Comparison of ENCODE assay signal across 10 mouse cellular contexts in the genomic region with DNA sequence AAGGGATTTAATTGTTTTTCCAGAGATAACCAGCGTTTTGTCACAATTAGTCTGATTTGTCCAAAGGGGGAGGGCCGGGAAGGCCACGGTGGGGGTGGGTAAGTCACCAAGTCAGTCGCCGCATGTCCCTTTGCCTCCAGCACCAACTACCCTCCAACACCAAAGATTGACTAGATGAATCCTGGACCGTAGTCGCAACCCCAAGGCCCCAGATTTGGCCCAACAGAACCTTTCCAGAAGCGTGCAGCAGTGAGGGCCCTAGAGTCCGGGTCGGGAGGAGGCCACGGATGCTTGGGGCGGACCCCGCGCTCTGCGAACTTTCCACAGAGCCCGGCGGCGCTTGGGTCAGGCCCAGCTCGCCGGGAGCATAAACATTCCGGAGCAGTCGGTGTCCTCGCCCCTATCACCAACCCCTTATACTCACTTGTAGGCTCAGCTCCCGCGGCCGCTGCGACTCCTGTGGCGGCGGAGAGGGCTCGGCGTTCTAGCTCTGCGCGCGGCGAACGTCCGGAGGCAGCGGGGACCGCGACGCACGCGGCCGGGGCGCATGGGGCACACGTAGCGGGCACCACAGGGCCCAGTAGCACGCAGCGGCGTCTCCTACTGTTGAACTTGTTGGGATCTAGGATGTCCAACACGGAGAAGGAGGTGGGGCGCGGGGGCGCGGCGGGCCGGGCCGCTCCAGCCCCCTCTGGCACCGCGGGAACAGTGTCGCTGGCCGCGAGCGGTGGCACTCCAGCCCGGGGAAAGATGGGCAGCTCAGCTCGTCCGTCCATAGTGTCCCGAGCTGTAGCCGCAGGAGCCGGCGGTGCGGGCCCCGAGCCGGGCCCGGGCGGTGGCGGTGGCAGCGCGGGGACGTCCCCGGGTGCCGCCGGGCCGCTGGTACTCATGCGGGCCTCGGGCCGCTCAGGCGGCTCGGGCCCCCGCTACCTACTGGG. TPM values are rescaled to one million over a fixed set of nuclear protein-coding genes. Genes with fewer than 3 reads are reported as not detected.
DNase-seq lines count a peak whose midpoint lies in the region; ATAC-seq and TF ChIP-seq lines count a peak whose summit lies in the region.
"Had no signal": no experiment of that assay in that cellular context is flagged by ENCODE, and none has a peak within 500 bp of the region (broad histone marks: within the 10 kb centered on the region; RNA-seq: fewer than 3 reads in every experiment).

Gene Nkx1-1, minus strand, starts transcription at position 776 of the 938 bp plus-strand sequence.

- WGBS in liver, embryonic 12.5 days (ENCODE audit: insufficient replicate concordance): 3% methylated on average over 89 of the region's 90 CpGs

- H3K27me3 ChIP-seq in liver, embryonic 12.5 days (replicated peaks): peaks cover 100% of the 10 kb centered on the region

- H3K4me2 ChIP-seq in liver, embryonic 12.5 days: peak within 1 kb of the TSS; percentile 45

- ATAC-seq in liver, embryonic 12.5 days: no peak

- no peak for TF ChIP-seq CTCF in layer of hippocampus, adult 2 months (conservative IDR thresholded peaks at IDR 0.05)

- peak within 1 kb of the TSS; percentile 22 for H3K4me3 ChIP-seq in liver, embryonic 12.5 days
- no peak within 1 kb of the TSS for H3K4me3 ChIP-seq in layer of hippocampus, adult 2 months

- no peaks in the 10 kb centered on the region for H3K36me3 ChIP-seq in liver, embryonic 12.5 days

- no peak within 1 kb of the TSS for H3K9ac ChIP-seq in liver, embryonic 12.5 days

- H3K4me1 ChIP-seq in liver, embryonic 12.5 days: peaks cover 26% of the 10 kb centered on the region

- no peak within 1 kb of the TSS for H3K27ac ChIP-seq in liver, embryonic 12.5 days
- H3K27ac ChIP-seq in layer of hippocampus, adult 2 months: no peak within 1 kb of the TSS

- DNase-seq in cerebellum, adult 8-10 months: peak; percentile 16
- DNase-seq in cerebellum, adult 9-10 months: no peak
- DNase-seq in thymus, postnatal 4 days: peak; percentile 29
- DNase-seq in thymus, postnatal 10 days (ENCODE audit: low spot score in 2 of 2): no peak
- no peak for DNase-seq in natural killer cell, adult 2 months (ENCODE audit: low spot score in 2 of 2)
- no peak for DNase-seq in adrenal gland, postnatal 14 days
- DNase-seq in layer of hippocampus, adult 2 months (ENCODE audit: low spot score in 2 of 2): no peak

- no peaks in the 10 kb centered on the region for H3K9me3 ChIP-seq in liver, embryonic 12.5 days (replicated peaks)

RNA-seq across cellular contexts. Expression of gene Nkx1-1, which starts in this region (rescaled TPM):
- not detected in 2 replicates for polyA plus RNA-seq in liver, embryonic 12.5 days (2016; fragmentation: Nextera tagmentation; extraction: Ambion mirVana)
- not detected in 2 replicates for total RNA-seq in adrenal gland, postnatal 14 days (2021)
- not detected for total RNA-seq in layer of hippocampus, adult 2 months (2021)
- total RNA-seq: left cerebral cortex, postnatal 10 days had no signal
- polyA plus RNA-seq: urinary bladder, adult 2 months had no signal

Comparison
In these comparisons a context has a peak if more than half of its experiments do, and no peak if none do; other contexts are left out.
1. DNase-seq: peak in cerebellum, adult 8-10 months (single experiment) and thymus, postnatal 4 days (single experiment); none in cerebellum, adult 9-10 months (single experiment), thymus, postnatal 10 days (0 of 2), natural killer cell, adult 2 months (0 of 2), adrenal gland, postnatal 14 days (single experiment) and layer of hippocampus, adult 2 months (0 of 2).